Comparison of ENCODE assay signal across 8 mouse cellular contexts in the genomic region with DNA sequence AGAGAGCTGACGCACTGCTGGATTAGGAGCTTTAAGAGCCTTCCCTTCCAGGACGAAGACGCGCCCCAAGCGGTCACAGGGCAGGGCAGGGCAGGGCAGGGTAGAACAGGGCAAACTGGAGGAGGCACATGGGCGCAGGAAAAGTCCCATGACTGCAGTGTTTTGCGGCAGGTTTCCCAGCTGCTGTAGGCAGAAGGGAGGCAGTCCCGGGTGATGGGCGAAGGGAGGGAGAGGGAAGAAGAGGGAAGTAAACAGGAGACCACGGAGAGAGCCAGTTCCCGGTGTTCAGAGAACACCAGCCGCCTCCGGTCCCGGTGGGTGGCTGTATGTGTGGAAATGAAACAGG. TPM values are rescaled to one million over a fixed set of nuclear protein-coding genes. Genes with fewer than 3 reads are reported as not detected.
DNase-seq lines count a peak whose midpoint lies in the region; ATAC-seq and TF ChIP-seq lines count a peak whose summit lies in the region.

No protein-coding gene starts in this region.

- H3K4me1 ChIP-seq in embryonic fibroblast, embryonic 13.5 days (ENCODE audit: control insufficient read depth, insufficient read depth, low read length): peaks cover 5% of the 10 kb centered on the region; the same call in 1 of the 2 replicates
- H3K4me1 ChIP-seq in heart, embryonic 10.5 days: peaks cover 37% of the 10 kb centered on the region
- H3K4me1 ChIP-seq in limb, embryonic 14.5 days (ENCODE audit: control insufficient read depth, insufficient read depth, low read length): peaks cover 28% of the 10 kb centered on the region
- peaks cover 18% of the 10 kb centered on the region for H3K4me1 ChIP-seq in midbrain, embryonic 14.5 days (ENCODE audit: control insufficient read depth, insufficient read depth, low read length)

- no peak overlapping the region for H3K9ac ChIP-seq in limb, embryonic 14.5 days (ENCODE audit: low read depth, low read length, severe bottlenecking)
- H3K9ac ChIP-seq in midbrain, embryonic 14.5 days (replicated peaks; ENCODE audit: low read length): no peak overlapping the region

- peak overlapping the region; percentile 90 for H3K4me2 ChIP-seq in limb, embryonic 14.5 days (replicated peaks; ENCODE audit: low read depth, low read length, severe bottlenecking)
- H3K4me2 ChIP-seq in midbrain, embryonic 14.5 days (ENCODE audit: low read length): peak overlapping the region; percentile 89

- no peaks in the 10 kb centered on the region for H3K36me3 ChIP-seq in heart, embryonic 10.5 days
- H3K36me3 ChIP-seq in limb, embryonic 14.5 days (ENCODE audit: control insufficient read depth, insufficient read depth, low read length): no peaks in the 10 kb centered on the region
- H3K36me3 ChIP-seq in midbrain, embryonic 14.5 days (ENCODE audit: control insufficient read depth, insufficient read depth, low read length): no peaks in the 10 kb centered on the region

- under 1% methylated on average over 14 of the region's 14 CpGs for WGBS in heart, embryonic 10.5 days
- WGBS in limb, embryonic 14.5 days: 3% methylated on average over 14 of the region's 14 CpGs
- under 1% methylated on average over 14 of the region's 14 CpGs for WGBS in midbrain, embryonic 14.5 days

- DNase-seq in thymus, postnatal 25 days: peak; percentile 4
- DNase-seq in thymus, postnatal 0 days (ENCODE audit: low spot score): no peak
- no peak for DNase-seq in heart, embryonic 10.5 days (ENCODE audit: low spot score)
- peak; percentile 95 for DNase-seq in kidney, adult 9 months
- DNase-seq in limb, embryonic 14.5 days (ENCODE audit: low spot score): no peak
- DNase-seq in midbrain, embryonic 14.5 days: peak; percentile 41
- DNase-seq in spleen, postnatal 36 days (ENCODE audit: low spot score in 2 of 2): peak; percentile 48 to 62

- peak overlapping the region; percentile 12 for H3K4me3 ChIP-seq in embryonic fibroblast, embryonic 13.5 days (ENCODE audit: insufficient read depth, low read length)
- H3K4me3 ChIP-seq in heart, embryonic 10.5 days: peak overlapping the region; percentile 57
- H3K4me3 ChIP-seq in limb, embryonic 14.5 days (replicated peaks; ENCODE audit: low read length): peak overlapping the region; percentile 39
- H3K4me3 ChIP-seq in midbrain, embryonic 14.5 days (replicated peaks; ENCODE audit: low read depth, low read length): peak overlapping the region; percentile 40

- H3K27ac ChIP-seq in embryonic fibroblast, embryonic 13.5 days (ENCODE audit: insufficient read depth, low read length): peak overlapping the region; percentile 93
- no peak overlapping the region for H3K27ac ChIP-seq in heart, embryonic 10.5 days
- no peak overlapping the region for H3K27ac ChIP-seq in limb, embryonic 14.5 days (replicated peaks; ENCODE audit: low read depth, low read length)
- no peak overlapping the region for H3K27ac ChIP-seq in midbrain, embryonic 14.5 days (replicated peaks; ENCODE audit: low read depth, low read length)

- TF ChIP-seq POLR2A in embryonic fibroblast, embryonic 13.5 days (IDR thresholded peaks at IDR 0.05; ENCODE audit: low read depth, low read length): peak; percentile 52
- TF ChIP-seq POLR2A in limb, embryonic 14.5 days (IDR thresholded peaks at IDR 0.05; ENCODE audit: borderline replicate concordance, extremely low read depth, insufficient read depth, insufficient read length): no peak

- ATAC-seq in limb, embryonic 14.5 days (ENCODE audit: low FRiP score, low read depth): no peak
- no peak; the same call in 1 of the 2 replicates for ATAC-seq in midbrain, embryonic 14.5 days (ENCODE audit: low FRiP score, low TSS enrichment)

- TF ChIP-seq CTCF in embryonic fibroblast, embryonic 13.5 days (IDR thresholded peaks at IDR 0.05; ENCODE audit: borderline replicate concordance, insufficient read depth, low read length): no peak; the same call in 1 of the 2 replicates

- H3K27me3 ChIP-seq in heart, embryonic 10.5 days (ENCODE audit: insufficient read depth, poor library complexity, severe bottlenecking): peaks cover 48% of the 10 kb centered on the region
- H3K27me3 ChIP-seq in limb, embryonic 14.5 days (ENCODE audit: control insufficient read depth, insufficient read depth, low read length): peaks cover 25% of the 10 kb centered on the region
- peaks cover 37% of the 10 kb centered on the region for H3K27me3 ChIP-seq in midbrain, embryonic 14.5 days (ENCODE audit: control insufficient read depth, insufficient read depth, low read length)

- no peaks in the 10 kb centered on the region for H3K9me3 ChIP-seq in heart, embryonic 10.5 days
- H3K9me3 ChIP-seq in limb, embryonic 14.5 days (ENCODE audit: control insufficient read depth, low read length): no peaks in the 10 kb centered on the region
- H3K9me3 ChIP-seq in midbrain, embryonic 14.5 days (ENCODE audit: control insufficient read depth, low read length): no peaks in the 10 kb centered on the region

RNA-seq across cellular contexts. Expression of gene Klf9, which starts 7.0 kb away (rescaled TPM):
- polyA plus RNA-seq in thymus, postnatal 0 days (2015; fragmentation: Nextera tagmentation; extraction: Ambion mirVana): 2.7 and 2.8 TPM in 2 replicates
- polyA plus RNA-seq in embryonic fibroblast, embryonic 13.5 days (2011; ENCODE audit: insufficient read length, low read depth, missing spikeins): 42.2 and 45.2 TPM in 2 replicates
- polyA plus RNA-seq in heart, embryonic 10.5 days (2016; fragmentation: Nextera tagmentation; extraction: Ambion mirVana): 1.4 and 1.6 TPM in 2 replicates
- 2.0 and 2.1 TPM in 2 replicates for polyA plus RNA-seq in limb, embryonic 14.5 days (2012; rRNA removed)
- polyA plus RNA-seq in limb, embryonic 14.5 days (2014; fragmentation: Nextera tagmentation; extraction: Ambion mirVana): 1.8 and 2.1 TPM in 2 replicates
- 0.93 and 1.2 TPM in 2 replicates for polyA plus RNA-seq in midbrain, embryonic 14.5 days (2014; fragmentation: Nextera tagmentation; extraction: Ambion mirVana)

Comparison
In these comparisons a context has a peak if more than half of its experiments do, and no peak if none do; other contexts are left out.
1. DNase-seq: peak in thymus, postnatal 25 days (single experiment), kidney, adult 9 months (single experiment), midbrain, embryonic 14.5 days (single experiment) and spleen, postnatal 36 days (2 of 2); none in thymus, postnatal 0 days (single experiment), heart, embryonic 10.5 days (single experiment) and limb, embryonic 14.5 days (single experiment).
2. RNA of gene Klf9, which starts 7.0 kb away (polyA plus RNA-seq): 42.2 to 45.2 TPM in embryonic fibroblast, embryonic 13.5 days; 2.7 to 2.8 TPM in thymus, postnatal 0 days, 1.8 to 2.1 TPM in limb, embryonic 14.5 days, 1.4 to 1.6 TPM in heart, embryonic 10.5 days and 0.93 to 1.2 TPM in midbrain, embryonic 14.5 days; every median in the first group is over 10 times any median in the second.
3. Peak in every context shown above with its lines, with median percentiles within 50 percentile points of each other: H3K4me3 ChIP-seq.